Mouse (Mus musculus): Measurements from ENCODE around the gene Nfatc2.

GRCm38 (mm10) chr2:168465646-168466045, 135.8 kb downstream of the Nfatc2 start:
- TF ChIP-seq POLR2A (IDR thresholded peaks at IDR 0.05; ENCODE audit: insufficient read depth, low read length) (no peak), CTCF (IDR thresholded peaks at IDR 0.05; ENCODE audit: low read depth, low read length) (no peak)

All from ES-Bruce4 (cell line).